Mouse (Mus musculus) ovary, postnatal 14 days (tissue): ENCODE measurements around the gene Rhbdl1.

ENCODE experiments used
- DNase-seq: peaks from one replicate; pipeline ENCODE4 v3.0.0; 2022; ENCODE audit warnings: low spot score

The Rhbdl1 gene

DNA sequence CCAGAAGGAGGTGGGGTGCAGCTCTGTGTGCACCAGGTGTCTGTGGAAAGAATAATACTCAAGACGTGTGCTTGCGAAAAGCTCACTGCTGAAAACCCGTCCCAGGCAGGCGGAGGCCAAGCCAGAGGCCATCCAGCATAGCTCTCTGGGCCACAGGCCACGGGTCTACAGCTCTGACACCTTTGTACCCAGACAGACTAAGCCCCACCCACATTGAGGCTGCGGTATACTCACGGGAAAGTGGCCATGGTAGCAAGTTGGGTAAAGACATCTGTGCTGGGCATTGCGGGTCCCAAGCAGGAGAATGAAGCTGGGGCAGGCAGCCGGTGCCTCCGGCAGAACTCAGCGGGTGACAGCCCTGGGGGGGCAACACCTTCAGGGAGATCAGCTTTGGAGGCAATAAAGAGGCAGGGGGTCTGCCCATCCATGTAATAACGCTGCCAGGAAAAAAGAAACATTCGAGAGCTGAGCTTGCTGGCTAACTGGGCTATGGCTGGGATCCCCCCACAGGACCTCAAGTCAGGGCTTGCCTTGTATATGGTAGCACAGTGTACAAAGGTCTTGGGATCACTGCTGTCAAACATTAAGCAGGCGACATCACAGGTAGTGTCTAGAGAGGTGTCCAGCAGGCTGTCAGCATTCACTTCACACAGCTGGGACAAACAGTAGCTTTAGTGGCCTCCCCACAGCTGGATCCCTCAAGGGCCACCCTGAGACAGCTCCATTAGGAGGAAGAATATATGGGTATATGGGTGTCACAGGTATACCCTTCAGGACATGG is 2.5 kb upstream of the Rhbdl1 start:
- no peak for DNase-seq

DNA sequence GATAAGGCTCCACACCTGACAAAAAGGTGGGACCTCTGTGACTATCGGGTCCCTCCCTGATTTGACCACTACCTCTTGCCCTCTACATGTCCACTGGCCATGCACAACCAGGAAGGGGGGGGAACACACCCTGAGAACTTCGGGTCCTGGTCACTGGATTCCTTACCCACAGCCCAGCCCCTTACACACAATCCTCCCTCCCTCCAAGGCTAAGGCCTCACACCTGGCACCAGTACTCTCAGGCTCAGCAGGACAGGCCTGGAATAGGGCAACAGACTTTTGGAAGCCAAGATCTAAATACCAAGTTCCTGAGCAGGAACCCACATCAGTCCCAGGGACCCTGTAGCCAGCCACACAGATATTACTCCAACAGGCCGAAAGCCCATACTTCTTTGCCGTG is 1.8 kb upstream of the Rhbdl1 start:
- DNase-seq, result no peak

DNA sequence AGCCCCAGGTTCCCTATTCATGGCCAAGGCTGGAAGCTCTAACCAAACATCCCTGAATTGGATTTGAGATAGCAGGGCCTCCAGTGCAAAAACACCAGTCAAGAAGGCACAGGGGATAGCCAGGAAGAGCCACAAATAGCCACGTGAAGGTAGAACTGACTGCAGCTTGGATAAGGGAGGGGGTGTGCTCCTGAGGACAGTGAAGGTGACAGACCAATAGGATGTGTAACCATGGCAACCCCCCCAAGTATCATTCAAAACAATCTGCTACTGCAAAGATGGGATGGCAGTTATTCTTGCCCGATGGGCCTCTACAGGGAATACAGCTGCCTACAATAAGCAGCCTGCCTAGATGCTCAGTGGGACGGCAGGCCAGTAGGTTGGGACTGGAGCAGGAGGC is 438 bp upstream of the Rhbdl1 start:
- no peak for DNase-seq

DNA sequence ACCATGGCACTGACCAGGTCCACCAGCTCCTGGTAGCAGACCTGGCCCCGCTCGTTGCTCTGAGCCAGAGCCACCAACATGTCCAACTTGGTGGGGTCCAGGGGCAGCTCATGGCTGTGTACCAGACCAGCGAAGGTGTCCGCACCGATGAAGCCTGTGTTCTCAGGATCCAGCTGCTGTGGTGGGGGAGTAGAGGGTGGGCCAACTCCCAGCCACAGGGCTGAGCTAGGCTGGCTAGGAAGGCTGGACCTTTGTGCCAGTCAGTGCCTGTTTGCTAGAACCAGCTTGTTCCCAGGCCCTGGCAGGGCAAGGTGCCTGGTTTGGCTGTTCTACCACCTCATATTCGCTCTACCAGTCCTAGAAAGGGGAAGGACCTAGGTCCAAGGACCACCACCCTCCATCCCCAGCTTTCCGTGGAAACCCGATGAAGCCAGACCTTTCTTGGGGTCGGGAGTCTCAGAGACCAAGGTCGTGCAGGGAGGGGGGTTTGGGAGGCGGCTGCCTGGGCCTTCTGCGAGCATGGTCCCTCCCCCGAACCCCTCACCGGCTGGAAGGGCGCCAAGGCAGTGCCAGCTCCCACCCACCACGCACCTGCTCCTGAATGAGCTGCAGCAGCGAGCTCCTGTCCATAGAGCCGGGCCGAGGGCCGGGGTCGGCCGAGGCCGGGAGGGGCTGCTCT is 559 bp downstream of the Rhbdl1 start:
- DNase-seq, result no peak

DNA sequence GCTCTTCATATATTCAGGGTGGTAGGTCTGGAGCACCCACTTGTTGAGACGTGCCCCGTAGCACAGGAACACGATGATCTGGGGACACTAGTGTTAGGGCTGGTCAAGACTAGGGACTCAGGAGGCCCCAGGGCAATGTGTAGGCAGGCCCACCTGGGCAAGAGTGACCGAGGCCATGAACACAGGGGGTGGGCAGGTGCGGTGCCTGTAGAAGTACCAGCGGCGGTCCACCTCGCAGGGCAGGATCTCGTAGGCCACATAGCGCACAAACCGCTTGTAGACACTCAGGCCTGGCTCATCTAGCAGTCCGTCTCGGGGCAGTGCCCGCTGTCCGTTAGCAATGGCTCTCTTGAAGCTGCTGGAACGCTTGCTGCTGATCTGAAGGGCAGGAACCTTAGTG is 1.3 kb downstream of the Rhbdl1 start:
- no peak for DNase-seq

DNA sequence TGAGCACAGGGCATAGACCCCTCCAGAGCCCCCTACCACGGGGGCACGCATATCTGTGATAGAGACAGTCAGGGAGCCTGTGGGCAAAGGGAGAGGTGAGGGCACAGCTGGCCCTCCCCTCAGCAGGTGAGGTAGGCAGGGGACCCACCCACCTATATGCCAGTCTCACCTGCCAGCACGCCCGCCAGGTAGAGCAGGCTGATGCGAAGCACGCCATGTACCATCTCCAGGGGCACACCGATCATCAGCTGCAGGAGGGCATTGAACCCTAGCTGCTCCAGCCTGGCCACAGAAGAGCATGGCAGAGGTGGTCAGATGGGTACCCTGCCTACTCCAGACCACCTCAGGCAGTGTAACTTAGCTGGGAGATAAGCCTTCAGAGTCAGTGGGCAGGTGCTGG is 1.8 kb downstream of the Rhbdl1 start:
- no peak for DNase-seq

DNA sequence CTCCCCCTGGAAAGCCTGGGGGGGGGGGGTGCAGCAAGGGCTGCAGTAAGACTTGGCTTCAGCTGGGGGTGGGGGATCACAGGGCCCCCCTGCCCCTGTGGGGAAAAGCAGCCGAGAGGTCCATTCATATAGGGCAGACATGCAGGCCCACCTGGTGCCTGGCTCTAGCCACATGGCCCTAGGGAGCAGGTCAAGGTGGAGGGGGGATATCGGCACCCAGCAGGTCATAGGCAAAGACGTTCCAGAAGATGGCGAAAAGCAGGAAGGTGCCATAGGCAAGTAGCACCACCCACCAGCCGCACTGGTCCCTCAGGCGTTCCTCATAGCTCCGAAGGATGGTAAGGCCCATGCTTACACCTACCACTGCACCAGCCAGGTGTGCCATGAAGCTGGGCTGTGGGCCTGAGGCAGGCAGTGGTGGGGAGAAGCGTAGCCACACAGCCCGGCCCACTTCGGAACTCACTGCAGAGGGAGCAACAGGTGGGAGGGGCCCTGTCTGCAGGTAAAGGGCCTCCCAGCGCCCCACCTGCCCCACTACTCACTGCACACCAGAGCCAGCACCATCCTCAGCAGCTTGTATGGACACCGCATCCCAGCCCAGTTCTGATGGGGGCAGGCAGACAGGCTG is 2.4 kb downstream of the Rhbdl1 start:
- DNase-seq, result no peak

DNA sequence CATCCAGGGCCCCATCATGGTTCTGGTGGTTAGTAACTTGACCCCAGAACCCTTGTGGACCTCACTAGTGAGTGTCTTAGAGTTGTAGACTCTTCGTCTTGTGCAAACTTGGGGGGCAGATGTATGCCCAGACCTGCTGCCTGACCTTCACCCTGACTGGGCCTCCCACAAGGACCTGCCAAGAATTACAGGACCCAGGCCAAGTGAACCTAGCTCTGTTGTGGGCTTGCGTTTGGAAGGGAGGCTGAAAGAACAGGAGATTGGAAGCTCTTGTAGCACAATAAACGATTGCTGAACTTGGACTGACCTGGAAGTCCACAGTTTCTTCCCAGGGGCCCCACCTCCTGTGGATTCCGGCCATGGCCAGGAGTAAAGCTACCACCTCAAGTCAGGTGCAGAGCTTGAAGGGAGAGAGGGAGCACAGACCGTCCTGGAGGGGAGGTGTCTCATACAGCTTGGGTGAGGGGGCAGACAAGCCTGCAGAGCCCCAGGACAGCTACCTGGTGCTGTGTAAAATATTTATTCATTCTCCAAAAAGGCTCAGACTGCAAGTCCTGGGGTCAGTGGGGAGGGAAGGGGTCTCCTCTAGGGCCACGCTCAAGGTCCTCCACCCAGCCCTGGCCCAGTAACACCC is 3.0 kb downstream of the Rhbdl1 start:
- DNase-seq, result no peak

DNA sequence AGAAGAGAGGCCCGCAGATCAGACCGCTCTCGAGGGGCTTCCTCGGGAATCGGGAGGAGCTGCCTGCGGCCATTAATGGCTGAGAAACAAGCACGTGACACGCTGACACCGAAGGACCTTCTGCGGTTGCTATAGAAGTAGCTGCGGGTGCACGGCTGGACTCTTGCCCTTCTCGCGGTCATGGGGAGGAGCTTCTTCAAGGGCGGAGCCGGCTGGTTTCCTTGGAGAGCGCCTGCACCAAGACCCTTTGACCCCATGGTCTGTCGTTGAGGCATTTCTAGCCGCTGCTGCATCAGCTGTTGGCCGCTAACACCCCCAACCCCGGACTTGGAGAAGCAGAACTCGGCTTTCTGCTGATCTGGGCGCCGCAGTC is 3.8 kb downstream of the Rhbdl1 start, which contains the start of gene Stub1:
Gene Stub1 (minus strand): TSS at position 114 of the 373 bp plus-strand sequence.
- peak; percentile 90 for DNase-seq

DNA sequence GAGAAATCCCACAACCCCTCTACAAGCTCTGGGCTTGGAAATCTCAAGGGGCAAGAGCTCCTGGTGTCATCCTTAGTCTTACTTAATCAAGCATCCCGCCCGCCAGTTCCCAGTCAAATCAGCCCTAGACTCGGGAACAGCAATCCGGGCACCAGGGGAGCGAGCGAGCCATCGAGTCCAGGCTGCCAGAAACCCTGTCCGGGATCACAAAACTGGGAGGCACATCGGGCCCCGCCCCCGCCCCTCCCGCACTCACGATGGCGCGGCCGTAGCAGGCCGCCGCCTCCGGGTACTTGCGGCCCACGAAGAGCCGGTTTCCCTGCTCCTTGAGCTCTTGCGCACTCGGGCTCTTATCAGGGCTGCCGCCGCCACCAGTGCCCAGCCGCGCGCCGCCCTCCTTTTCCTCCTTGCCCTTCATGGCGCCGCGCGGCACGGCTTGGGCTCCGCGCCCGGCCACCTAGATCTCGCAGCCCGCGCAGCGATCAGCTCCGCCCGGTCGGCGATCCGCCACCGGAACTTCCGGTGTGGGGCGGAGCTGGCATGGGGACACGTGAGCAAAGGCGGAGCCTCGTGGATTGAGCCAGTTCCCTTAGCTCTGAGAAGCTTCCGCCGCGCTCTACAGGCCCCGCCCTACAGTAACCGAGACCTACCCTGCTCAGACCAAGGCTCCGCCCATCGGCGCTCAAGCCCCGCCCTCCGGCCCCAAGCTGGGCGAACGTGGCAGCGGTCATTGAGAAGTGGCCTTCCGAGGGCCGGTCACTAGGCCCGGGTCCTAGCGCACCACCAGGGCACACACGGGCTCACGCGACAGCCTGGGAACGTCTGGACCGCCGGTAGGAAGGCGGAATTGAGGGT is 4.4 kb downstream of the Rhbdl1 start:
- peak; percentile 99 for DNase-seq

DNA sequence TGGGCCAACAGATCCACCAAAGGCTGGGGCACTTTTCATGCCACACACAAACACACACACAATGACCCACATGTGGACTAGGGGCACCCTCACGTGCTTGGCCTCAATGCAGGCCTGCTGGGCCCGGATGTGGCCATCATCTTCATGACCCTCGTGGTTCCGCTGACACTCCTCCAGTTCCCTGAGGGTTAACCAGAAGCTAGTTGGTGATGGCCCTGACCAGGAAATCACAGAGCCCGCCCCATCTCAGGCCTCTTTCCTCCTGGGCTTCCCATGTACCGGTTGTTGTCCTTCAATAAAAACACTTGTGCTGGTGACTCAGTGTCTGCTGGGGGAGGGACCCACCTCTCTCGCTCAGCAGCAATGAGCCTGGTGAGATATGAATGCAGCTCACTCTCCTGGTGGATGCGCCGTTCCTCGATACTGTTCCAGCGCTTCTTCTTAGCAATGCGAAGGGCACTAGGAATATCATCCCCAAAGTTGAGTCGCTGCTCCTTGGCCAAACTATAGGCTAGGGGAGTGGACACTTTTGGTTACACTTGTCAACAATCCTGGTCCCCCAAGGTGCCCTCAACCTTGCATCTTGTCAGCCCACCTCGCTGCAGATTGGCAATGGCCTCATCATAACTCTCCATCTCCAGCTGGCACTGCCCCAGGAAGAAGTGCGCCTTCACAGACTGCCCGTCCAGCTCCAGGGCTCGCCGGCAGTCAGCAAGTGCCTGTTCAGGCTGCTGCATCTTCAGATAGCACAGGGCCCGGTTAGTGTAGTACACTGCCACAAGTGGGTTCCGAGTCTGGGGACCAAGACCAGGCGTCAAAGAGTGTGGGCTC is 5.4 kb downstream of the Rhbdl1 start:
- DNase-seq, result no peak

DNA sequence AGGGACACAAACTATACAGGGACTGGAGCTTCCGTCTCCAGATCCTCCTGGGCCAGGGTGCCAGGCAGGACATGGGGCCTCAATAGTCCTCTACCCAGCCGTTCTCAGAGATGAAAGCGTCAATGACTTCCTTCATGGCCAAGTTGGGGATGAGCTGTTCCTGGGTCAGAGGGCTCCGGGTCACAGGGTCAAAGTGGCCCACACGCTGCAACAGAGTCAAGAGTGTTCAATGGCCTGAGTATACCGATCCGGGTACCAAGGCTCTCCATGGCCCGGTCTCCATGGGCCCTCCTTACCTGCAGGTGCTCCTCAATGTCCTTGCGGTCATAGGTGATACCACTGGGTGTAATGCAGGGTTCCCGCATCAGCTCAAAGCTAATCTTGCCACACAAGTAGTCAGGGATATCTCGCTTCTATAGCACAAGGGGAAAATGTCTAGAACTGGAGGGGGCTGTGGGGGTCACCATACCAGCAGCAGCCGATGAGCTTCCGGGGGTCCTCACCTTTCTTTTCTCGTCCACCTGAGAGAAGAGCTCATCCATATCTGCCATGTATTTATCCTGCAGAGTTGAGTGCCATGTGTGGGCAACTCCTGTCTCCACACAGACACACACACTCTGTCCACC is 6.2 kb downstream of the Rhbdl1 start:
- DNase-seq, result no peak

DNA sequence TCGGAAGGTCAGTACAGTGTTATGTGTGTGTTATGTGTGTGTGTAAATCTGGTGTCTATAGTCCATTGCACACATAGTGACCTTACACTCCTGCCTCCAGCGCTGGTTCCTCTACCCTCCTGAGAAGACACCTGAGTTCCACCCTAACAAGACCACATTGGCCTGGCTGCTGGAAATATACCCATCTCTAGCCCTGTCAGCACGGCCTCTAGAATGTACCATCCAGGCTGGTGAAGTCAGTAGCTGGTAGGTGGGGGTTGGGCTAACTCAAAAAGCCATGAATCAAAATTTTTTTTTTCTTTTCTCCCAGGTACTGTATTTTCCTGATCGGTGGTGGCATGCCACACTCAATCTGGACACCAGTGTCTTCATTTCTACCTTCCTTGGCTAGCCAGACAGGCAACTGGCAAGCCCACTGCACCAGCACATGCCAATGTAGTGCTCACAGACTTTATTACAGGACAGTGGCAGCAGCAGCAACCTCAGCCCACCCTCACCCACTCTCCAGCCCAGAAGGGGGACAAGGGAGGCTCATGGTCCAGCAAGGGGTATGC is 6.8 kb downstream of the Rhbdl1 start:
- no peak for DNase-seq

DNA sequence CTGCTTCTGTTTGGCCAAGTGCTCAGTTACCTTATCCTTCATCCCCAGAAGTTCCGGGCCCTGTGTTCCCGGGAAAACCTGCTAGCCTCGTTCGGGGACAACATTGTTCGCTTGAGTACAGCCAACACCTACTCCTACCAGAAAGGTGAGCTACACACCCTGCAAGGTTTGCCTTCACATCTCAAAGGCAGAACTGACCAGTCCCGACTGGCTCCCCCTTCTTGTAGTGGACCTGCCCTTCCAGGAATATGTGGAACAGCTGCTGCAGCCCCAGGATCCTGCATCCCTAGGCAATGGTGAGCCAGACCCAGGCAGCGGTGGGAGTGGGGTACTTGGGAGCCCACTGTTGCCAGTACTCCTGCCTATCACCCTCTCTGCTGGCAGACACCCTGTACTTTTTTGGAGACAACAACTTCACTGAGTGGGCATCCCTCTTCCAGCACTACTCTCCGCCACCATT is 7.5 kb downstream of the Rhbdl1 start:
- no peak for DNase-seq

DNA sequence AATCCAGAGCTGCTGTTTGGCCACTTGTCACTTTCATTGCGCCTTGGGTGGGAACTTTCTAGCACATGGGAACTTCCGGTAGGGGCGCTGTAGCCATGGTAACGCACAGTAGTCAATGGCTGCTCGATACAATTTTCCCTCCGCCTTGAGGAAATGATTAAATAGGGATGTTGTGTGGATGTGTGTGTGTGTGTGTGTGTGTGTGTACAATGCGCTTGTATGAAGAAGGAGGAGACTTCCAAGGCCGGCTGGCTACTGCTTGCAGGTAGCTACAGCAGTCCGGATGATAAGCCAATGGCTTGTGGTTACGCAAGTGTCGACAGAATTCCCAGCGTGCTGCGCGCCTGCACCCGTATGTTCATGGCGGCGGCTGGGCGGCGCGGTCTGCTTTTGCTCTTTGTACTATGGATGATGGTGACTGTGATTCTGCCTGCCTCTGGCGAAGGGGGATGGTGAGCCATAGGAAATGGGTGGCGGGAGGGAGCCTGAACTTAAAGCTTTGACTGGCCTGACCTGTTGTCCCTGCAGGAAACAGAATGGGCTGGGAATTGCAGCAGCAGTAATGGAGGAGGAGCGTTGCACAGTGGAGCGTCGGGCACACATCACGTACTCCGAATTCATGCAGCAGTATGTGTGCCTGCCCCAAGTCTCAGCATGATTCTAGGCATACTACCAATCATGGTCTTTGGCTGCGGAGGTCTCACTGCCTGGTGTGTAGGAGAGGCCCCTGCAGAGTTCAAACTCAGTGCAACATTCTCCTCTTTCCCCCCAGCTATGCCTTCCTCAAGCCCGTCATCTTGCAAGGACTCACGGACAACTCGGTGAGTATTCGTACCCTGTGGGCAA is 8.2 kb downstream of the Rhbdl1 start, which contains the start of gene Jmjd8:
Gene Jmjd8 (plus strand): TSS at position 156 of the 846 bp plus-strand sequence.
- peak; percentile 69 for DNase-seq

DNA sequence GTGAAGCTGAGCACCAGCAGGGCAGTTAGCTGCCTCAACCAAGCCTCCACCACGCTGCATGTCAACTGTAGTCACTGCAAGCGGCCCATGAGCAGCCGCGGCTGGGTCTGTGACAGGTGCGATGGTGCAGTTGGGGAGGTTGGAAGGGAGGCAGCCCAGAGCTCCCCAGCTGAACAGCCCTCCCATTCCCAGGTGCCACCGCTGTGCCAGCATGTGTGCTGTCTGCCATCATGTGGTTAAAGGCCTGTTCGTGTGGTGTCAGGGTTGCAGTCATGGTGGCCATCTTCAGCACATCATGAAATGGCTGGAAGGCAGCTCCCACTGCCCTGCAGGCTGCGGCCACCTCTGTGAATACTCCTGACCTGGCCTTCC is 8.9 kb downstream of the Rhbdl1 start:
- no peak for DNase-seq

DNA sequence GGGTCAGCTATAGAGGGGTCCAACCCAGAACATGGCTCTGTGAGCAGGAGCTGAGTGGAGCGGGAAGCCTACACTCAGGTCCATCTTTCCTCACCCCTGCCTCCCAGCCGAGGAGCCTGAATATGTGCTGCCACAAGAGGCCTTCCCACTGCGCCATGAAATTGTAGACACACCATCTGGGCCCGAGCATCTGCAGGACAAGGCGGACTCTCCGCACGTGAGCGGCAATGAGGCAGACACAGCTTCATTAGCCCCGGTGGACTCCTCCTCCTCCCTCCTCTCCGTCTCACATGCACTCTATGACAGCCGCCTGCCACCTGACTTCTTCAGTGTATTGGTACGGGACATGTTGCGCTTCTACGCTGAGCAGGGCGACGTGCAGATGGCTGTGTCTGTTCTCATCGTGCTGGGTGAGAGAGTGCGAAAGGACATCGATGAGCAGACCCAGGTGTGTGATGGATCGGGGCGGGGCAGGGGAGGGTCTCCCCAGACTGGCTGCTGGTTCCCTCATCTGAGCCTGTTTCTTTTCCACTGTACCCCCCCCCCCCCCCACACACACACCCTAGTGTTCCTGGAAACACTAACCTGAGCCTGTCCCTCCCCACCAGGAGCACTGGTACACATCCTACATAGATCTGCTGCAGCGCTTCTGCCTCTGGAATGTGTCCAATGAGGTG is 9.4 kb downstream of the Rhbdl1 start:
- no peak for DNase-seq

DNA sequence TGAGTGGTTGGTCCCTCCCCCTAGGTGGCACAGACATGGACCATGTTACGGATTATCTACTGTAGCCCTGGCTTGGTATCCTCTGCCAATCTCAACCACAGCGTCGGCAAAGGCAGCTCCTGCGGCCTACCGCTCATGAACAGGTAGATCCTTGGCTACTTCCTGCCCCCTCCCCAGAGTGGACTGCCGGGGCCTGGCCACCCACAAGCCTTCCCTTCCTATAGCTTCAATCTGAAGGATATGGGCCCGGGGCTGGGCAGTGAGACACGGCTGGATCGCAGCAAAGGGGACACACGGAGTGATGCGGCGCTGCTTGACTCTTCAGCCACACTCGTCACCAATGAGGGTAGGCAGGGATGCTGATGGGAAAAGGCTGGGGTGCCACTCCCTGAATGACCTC is 10.1 kb downstream of the Rhbdl1 start:
- DNase-seq, result no peak
